Mouse (Mus musculus): ENCODE data around the gene Prpf18.

DNA sequence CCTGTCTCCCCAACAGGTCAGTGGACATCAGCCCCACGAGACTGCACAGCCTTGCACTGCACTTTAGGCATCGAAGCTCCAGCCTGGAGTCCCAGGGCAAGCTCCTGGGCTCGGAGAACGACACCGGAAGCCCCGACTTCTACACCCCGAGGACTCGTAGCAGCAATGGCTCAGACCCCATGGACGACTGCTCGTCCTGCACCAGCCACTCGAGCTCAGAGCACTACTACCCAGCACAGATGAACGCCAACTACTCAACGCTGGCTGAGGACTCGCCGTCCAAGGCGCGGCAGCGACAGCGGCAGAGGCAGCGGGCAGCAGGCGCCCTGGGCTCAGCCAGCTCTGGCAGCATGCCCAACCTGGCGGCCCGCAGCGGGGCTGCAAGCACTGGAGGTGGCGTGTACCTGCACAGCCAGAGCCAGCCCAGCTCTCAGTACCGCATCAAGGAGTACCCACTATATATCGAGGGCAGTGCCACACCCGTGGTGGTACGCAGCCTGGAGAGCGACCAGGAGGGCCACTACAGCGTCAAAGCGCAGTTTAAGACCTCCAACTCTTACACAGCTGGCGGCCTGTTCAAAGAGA lies 48.5 kb downstream of the Prpf18 start:
- no peak for TF ChIP-seq CTCF (IDR thresholded peaks at IDR 0.05; ENCODE audit: control insufficient read depth, insufficient read depth, insufficient read length)
- no peak for TF ChIP-seq MAX (IDR thresholded peaks at IDR 0.05)
- no peak for TF ChIP-seq CEBPB (IDR thresholded peaks at IDR 0.05; ENCODE audit: low read depth)
- no peak for TF ChIP-seq MYOD1 (IDR thresholded peaks at IDR 0.05; ENCODE audit: control insufficient read depth, insufficient read length, low read depth)
